ENCODE assay signal across 24 mouse cellular contexts in genomic region chr6:50552881-50553518, GRCm38 (mm10). TPM values are rescaled to one million over a fixed set of nuclear protein-coding genes. Genes with fewer than 3 reads are reported as not detected.
DNase-seq lines count a peak whose midpoint lies in the region; ATAC-seq lines count a peak whose summit lies in the region.
"Had no signal": no experiment of that assay in that cellular context is flagged by ENCODE, and none has a peak within 500 bp of the region (broad histone marks: within the 10 kb centered on the region; RNA-seq: fewer than 3 reads in every experiment).

No protein-coding gene starts in this region.

- H3K4me1 ChIP-seq in intestine, embryonic 16.5 days (ENCODE audit: control insufficient read depth, insufficient read depth, low read length) = peaks cover 4% of the 10 kb centered on the region; the same call in 1 of the 2 replicates
- H3K4me1 ChIP-seq in liver, embryonic 15.5 days (replicated peaks) = 0 out of 2 replicates have a peak, but pooled peaks cover 5% of the 10 kb centered on the region
- no peaks in the 10 kb centered on the region for H3K4me1 ChIP-seq in stomach, embryonic 16.5 days (ENCODE audit: control insufficient read depth, insufficient read depth, low read length)
- H3K4me1 ChIP-seq: forebrain, embryonic 10.5 days; hindbrain, embryonic 15.5 days; limb, embryonic 12.5 days; lung, embryonic 15.5 days; midbrain, embryonic 13.5 days had no signal

- no peak overlapping the region for H3K4me3 ChIP-seq in intestine, embryonic 16.5 days (ENCODE audit: low read length)
- no peak overlapping the region for H3K4me3 ChIP-seq in liver, embryonic 15.5 days (replicated peaks)
- no peak overlapping the region for H3K4me3 ChIP-seq in stomach, embryonic 16.5 days (replicated peaks; ENCODE audit: low read length)
- H3K4me3 ChIP-seq: forebrain, embryonic 10.5 days; hindbrain, embryonic 15.5 days; layer of hippocampus, adult 2 months; limb, embryonic 12.5 days; lung, embryonic 15.5 days; megakaryocyte, embryonic 14.5 days; midbrain, embryonic 13.5 days had no signal

- H3K27ac ChIP-seq in intestine, embryonic 16.5 days (ENCODE audit: low read length) = 0 out of 2 replicates have a peak overlapping the region, but pooled peaks have one; percentile 15
- H3K27ac ChIP-seq in liver, embryonic 15.5 days (replicated peaks) = no peak overlapping the region
- H3K27ac ChIP-seq in stomach, embryonic 16.5 days (ENCODE audit: low read length) = no peak overlapping the region
- H3K27ac ChIP-seq: forebrain, embryonic 10.5 days; hindbrain, embryonic 15.5 days; layer of hippocampus, adult 2 months; limb, embryonic 12.5 days; lung, embryonic 15.5 days; midbrain, embryonic 13.5 days had no signal

- H3K36me3 ChIP-seq in intestine, embryonic 16.5 days (ENCODE audit: control insufficient read depth, insufficient read depth, low read length) = no peaks in the 10 kb centered on the region
- no peaks in the 10 kb centered on the region for H3K36me3 ChIP-seq in liver, embryonic 15.5 days (replicated peaks)
- H3K36me3 ChIP-seq in stomach, embryonic 16.5 days (ENCODE audit: control insufficient read depth, insufficient read depth, low read length) = no peaks in the 10 kb centered on the region
- H3K36me3 ChIP-seq: forebrain, embryonic 10.5 days; hindbrain, embryonic 15.5 days; limb, embryonic 12.5 days; lung, embryonic 15.5 days; midbrain, embryonic 13.5 days had no signal

- H3K9me3 ChIP-seq in intestine, embryonic 16.5 days (ENCODE audit: control insufficient read depth, low read length) = no peaks in the 10 kb centered on the region
- no peaks in the 10 kb centered on the region for H3K9me3 ChIP-seq in liver, embryonic 15.5 days (replicated peaks)
- H3K9me3 ChIP-seq in stomach, embryonic 16.5 days (replicated peaks; ENCODE audit: control insufficient read depth, low read length) = no peaks in the 10 kb centered on the region
- H3K9me3 ChIP-seq: forebrain, embryonic 10.5 days; hindbrain, embryonic 15.5 days; limb, embryonic 12.5 days; lung, embryonic 15.5 days; midbrain, embryonic 13.5 days had no signal

- peak; percentile 17 for DNase-seq in heart, adult 11 months
- DNase-seq in heart, postnatal 10 days = no peak
- no peak for DNase-seq in adrenal gland, adult 8-10 months
- no peak for DNase-seq in thymus, postnatal 36 days
- no peak for DNase-seq in c-Kit-positive CD71-positive TER-119-positive erythroid progenitor cells, embryonic 14.5 days (ENCODE audit: low spot score)
- DNase-seq: cerebellum, adult 11-12 months; cerebellum, postnatal 10 days; forebrain, postnatal 0 days; gastrocnemius, postnatal 36 days; heart, postnatal 36 days; kidney, adult 2 months; kidney, postnatal 14 days; lung, postnatal 36 days; right cerebral cortex, postnatal 14 days had no signal

- peak; percentile 98 for ATAC-seq in intestine, embryonic 16.5 days
- peak; percentile 81 for ATAC-seq in liver, embryonic 15.5 days (ENCODE audit: insufficient read depth)
- peak; percentile 80; the same call in 1 of the 2 replicates for ATAC-seq in stomach, embryonic 16.5 days (ENCODE audit: insufficient read depth, low FRiP score)
- ATAC-seq: forebrain, postnatal 0 days; midbrain, embryonic 13.5 days had no signal

- no peaks in the 10 kb centered on the region for H3K27me3 ChIP-seq in intestine, embryonic 16.5 days (replicated peaks; ENCODE audit: control insufficient read depth, insufficient read depth, low read length)
- 0 out of 2 replicates have a peak, but pooled peaks cover 4% of the 10 kb centered on the region for H3K27me3 ChIP-seq in liver, embryonic 15.5 days
- H3K27me3 ChIP-seq in stomach, embryonic 16.5 days (ENCODE audit: control insufficient read depth, insufficient read depth, low read length) = no peaks in the 10 kb centered on the region
- H3K27me3 ChIP-seq: hindbrain, embryonic 15.5 days; limb, embryonic 12.5 days; lung, embryonic 15.5 days; midbrain, embryonic 13.5 days had no signal

- 58% methylated on average over 5 of the region's 5 CpGs for WGBS in intestine, embryonic 16.5 days
- 49% methylated on average over 5 of the region's 5 CpGs for WGBS in liver, embryonic 15.5 days (ENCODE audit: insufficient replicate concordance)
- 56% methylated on average over 5 of the region's 5 CpGs for WGBS in stomach, embryonic 16.5 days

- no peak overlapping the region for H3K9ac ChIP-seq in intestine, embryonic 16.5 days (ENCODE audit: low read depth, low read length)
- no peak overlapping the region for H3K9ac ChIP-seq in liver, embryonic 15.5 days
- H3K9ac ChIP-seq in stomach, embryonic 16.5 days (ENCODE audit: low read length) = no peak overlapping the region
- H3K9ac ChIP-seq: forebrain, postnatal 0 days; hindbrain, embryonic 15.5 days; limb, embryonic 12.5 days; lung, embryonic 15.5 days; midbrain, embryonic 13.5 days had no signal

- peak overlapping the region; percentile 7; the same call in 1 of the 2 replicates for H3K4me2 ChIP-seq in intestine, embryonic 16.5 days (ENCODE audit: low read depth, low read length)
- H3K4me2 ChIP-seq in liver, embryonic 15.5 days = peak overlapping the region; percentile 36
- H3K4me2 ChIP-seq in stomach, embryonic 16.5 days (ENCODE audit: low read depth, low read length) = no peak overlapping the region
- H3K4me2 ChIP-seq: hindbrain, embryonic 15.5 days; limb, embryonic 12.5 days; lung, embryonic 15.5 days; midbrain, embryonic 13.5 days had no signal

- intact Hi-C loops in heart, postnatal 10 days (cut with DNase I) = no loop called here

RNA-seq across cellular contexts. Expression of gene Cycs, which starts 13.3 kb away (rescaled TPM):
- total RNA-seq in heart, postnatal 10 days (2021) = 100 to 1,000 TPM; 163 to 166 TPM
- polyA plus RNA-seq in intestine, embryonic 16.5 days (2015; fragmentation: Nextera tagmentation; extraction: Ambion mirVana) = 79.0 and 88.1 TPM in 2 replicates
- polyA plus RNA-seq in liver, embryonic 15.5 days (2015; fragmentation: Nextera tagmentation; extraction: Ambion mirVana) = 32.9 and 36.2 TPM in 2 replicates
- polyA plus RNA-seq in stomach, embryonic 16.5 days (2015; fragmentation: Nextera tagmentation; extraction: Ambion mirVana) = 60.9 and 71.9 TPM in 2 replicates
- total RNA-seq in adrenal gland, adult 8-10 months (2022) = 10 to 100 TPM; 19.3 to 32.5 (median 28.6) TPM

RNA-seq across cellular contexts. Expression of gene 4921507P07Rik, which starts 43.4 kb away (rescaled TPM):
- total RNA-seq in heart, postnatal 10 days (2021) = under 1 TPM; 0.25 to 0.36 TPM
- 0.38 and 0.44 TPM in 2 replicates for polyA plus RNA-seq in intestine, embryonic 16.5 days (2015; fragmentation: Nextera tagmentation; extraction: Ambion mirVana)
- polyA plus RNA-seq in liver, embryonic 15.5 days (2015; fragmentation: Nextera tagmentation; extraction: Ambion mirVana) = 0.14 and 0.30 TPM in 2 replicates
- polyA plus RNA-seq in stomach, embryonic 16.5 days (2015; fragmentation: Nextera tagmentation; extraction: Ambion mirVana) = 0.76 and 0.92 TPM in 2 replicates
- total RNA-seq in adrenal gland, adult 8-10 months (2022) = under 1 TPM; 0.15 to 0.23 (median 0.20) TPM
